Mouse (Mus musculus) E14TG2a.4 (cell line): ENCODE results near the gene Cfap77.

Experiments
- CTCF ChIP-seq: conservative IDR thresholded peaks from 2 replicates; pipeline ENCODE4 v1.5.1; 2014; ENCODE audit warnings: low read length
- NANOG ChIP-seq: IDR thresholded peaks from 2 replicates; pipeline ENCODE4 v1.6.1; 2014; ENCODE audit warnings: borderline replicate concordance, low read length, mixed read lengths

DNA sequence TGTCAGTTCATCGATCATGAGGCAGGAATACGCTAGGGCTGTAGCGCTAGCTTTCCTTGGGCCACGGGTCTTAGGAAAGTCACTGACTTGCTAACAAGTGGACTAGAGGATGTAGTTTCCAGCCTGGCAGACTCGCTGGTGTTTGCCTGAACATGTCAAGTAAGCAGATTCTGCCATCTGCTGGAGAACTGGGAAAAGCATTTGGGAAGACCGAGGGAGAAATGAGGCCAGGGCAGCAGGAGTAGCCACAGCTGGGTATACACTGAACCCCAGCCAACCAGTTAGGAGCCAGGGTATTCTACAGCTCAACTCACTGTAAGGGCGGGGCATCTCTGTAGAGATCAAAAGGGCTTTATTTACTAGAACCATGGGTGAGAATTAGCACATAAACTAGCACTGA lies 11.5 kb upstream of the Cfap77 start:
- TF ChIP-seq CTCF (no peak; the same call in 1 of the 2 replicates), NANOG (no peak)
